Mouse (Mus musculus): ENCODE measurements around the gene Ambra1. TPM values are rescaled to one million over a fixed set of nuclear protein-coding genes. Genes with fewer than 3 reads are reported as not detected.

The Ambra1 gene
- total RNA-seq, 2 experiments from 2014 or later: 55.9 to 56.3 TPM

GRCm38 (mm10) chr2:91958701-91959457 is 228.9 kb downstream of the Ambra1 start:
- intact Hi-C loops (cut with DNase I): no loop called here
- TF ChIP-seq CTCF (IDR thresholded peaks at IDR 0.05): peak; percentile 79
- H3K4me3 ChIP-seq: peak overlapping the region; percentile 4; the same call in 1 of the 2 replicates
- DNase-seq (ENCODE audit: extremely low spot score in 1 of 2, low spot score in 2 of 2): peak in 1 of 2 experiments; percentile 62
- peak overlapping the region; percentile 89 for H3K27ac ChIP-seq

GRCm38 (mm10) chr2:91959544-91960410 is 229.8 kb downstream of the Ambra1 start:
- TF ChIP-seq CTCF (IDR thresholded peaks at IDR 0.05): no peak
- Histone ChIP-seq H3K27ac (peak overlapping the region; percentile 89), H3K4me3 (peak overlapping the region; percentile 26)
- intact Hi-C loops (cut with DNase I): no loop called here
- DNase-seq (ENCODE audit: extremely low spot score in 1 of 2, low spot score in 2 of 2): no peak

GRCm38 (mm10) chr2:91960459-91960858 is 230.5 kb downstream of the Ambra1 start:
- DNase-seq (ENCODE audit: extremely low spot score in 1 of 2, low spot score in 2 of 2): no peak
- TF ChIP-seq CTCF (IDR thresholded peaks at IDR 0.05): no peak
- Histone ChIP-seq H3K4me3 (peak overlapping the region; percentile 19), H3K27ac (peak overlapping the region; percentile 89)
- intact Hi-C loops (cut with DNase I): no loop called here

- no peak for DNase-seq (ENCODE audit: extremely low spot score in 1 of 2, low spot score in 2 of 2)
- intact Hi-C loops (cut with DNase I): loop anchor here (2.0 kb wide), 1 partner anchor 17 kb away; the partner anchor contains the start of gene Gm9821
- Histone ChIP-seq H3K4me3 (peak overlapping the region; percentile 84), H3K27ac (peak overlapping the region; percentile 86)
- TF ChIP-seq CTCF (IDR thresholded peaks at IDR 0.05): no peak
These were observed 232.2 kb downstream of the Ambra1 start for GRCm38 (mm10) chr2:91961901-91962761.

- intact Hi-C loops (cut with DNase I): loop anchor here (2.0 kb wide), 1 partner anchor 18 kb away; the partner anchor contains the start of gene Gm9821
- TF ChIP-seq CTCF (IDR thresholded peaks at IDR 0.05): no peak
These were observed 233.0 kb downstream of the Ambra1 start for GRCm38 (mm10) chr2:91962864-91963401.

GRCm38 (mm10) chr2:91963443-91963932 is 233.6 kb downstream of the Ambra1 start:
- peak; percentile 90 for TF ChIP-seq CTCF (IDR thresholded peaks at IDR 0.05)

More at GRCm38 (mm10) chr2:91962864-91963401, 233.0 kb downstream of the Ambra1 start:
- Histone ChIP-seq H3K27ac (peak overlapping the region; percentile 86), H3K4me3 (peak overlapping the region; percentile 84)
- no peak for DNase-seq (ENCODE audit: extremely low spot score in 1 of 2, low spot score in 2 of 2)

GRCm38 (mm10) chr2:91964610-91965204 is 234.8 kb downstream of the Ambra1 start:
- H3K4me3 ChIP-seq: no peak overlapping the region
- no peak for TF ChIP-seq CTCF (IDR thresholded peaks at IDR 0.05)
- intact Hi-C loops (cut with DNase I): no loop called here
- no peak for DNase-seq (ENCODE audit: extremely low spot score in 1 of 2, low spot score in 2 of 2)
- peak overlapping the region; percentile 9; the same call in 1 of the 2 replicates for H3K27ac ChIP-seq

More at GRCm38 (mm10) chr2:91963443-91963932, 233.6 kb downstream of the Ambra1 start:
- peak; percentile 94 to 98 for DNase-seq (ENCODE audit: extremely low spot score in 1 of 2, low spot score in 2 of 2)
- Histone ChIP-seq H3K4me3 (peak overlapping the region; percentile 84), H3K27ac (peak overlapping the region; percentile 86)
- intact Hi-C loops (cut with DNase I): loop anchor here (2.0 kb wide), 1 partner anchor 19 kb away; the partner anchor contains the start of gene Gm9821

GRCm38 (mm10) chr2:91965417-91965816 is 235.5 kb downstream of the Ambra1 start:
- Histone ChIP-seq H3K4me3 (0 out of 2 replicates have a peak overlapping the region, but pooled peaks have one; percentile 16), H3K27ac (peak overlapping the region; percentile 55; the same call in 1 of the 2 replicates)

GRCm38 (mm10) chr2:91966367-91966766 is 236.4 kb downstream of the Ambra1 start:
- H3K27ac ChIP-seq: no peak overlapping the region
- peak in 1 of 2 experiments; percentile 6 for DNase-seq (ENCODE audit: extremely low spot score in 1 of 2, low spot score in 2 of 2)
- TF ChIP-seq CTCF (IDR thresholded peaks at IDR 0.05): no peak
- intact Hi-C loops (cut with DNase I): no loop called here
- H3K4me3 ChIP-seq: no peak overlapping the region

More at GRCm38 (mm10) chr2:91965417-91965816, 235.5 kb downstream of the Ambra1 start:
- DNase-seq (ENCODE audit: extremely low spot score in 1 of 2, low spot score in 2 of 2): no peak
- no peak for TF ChIP-seq CTCF (IDR thresholded peaks at IDR 0.05)
- intact Hi-C loops (cut with DNase I): no loop called here

- DNase-seq (ENCODE audit: extremely low spot score in 1 of 2, low spot score in 2 of 2): no peak
- no peak overlapping the region for H3K4me3 ChIP-seq
- H3K27ac ChIP-seq: peak overlapping the region; percentile 13
- intact Hi-C loops (cut with DNase I): no loop called here
- TF ChIP-seq CTCF (IDR thresholded peaks at IDR 0.05): no peak
These were observed 238.0 kb downstream of the Ambra1 start for GRCm38 (mm10) chr2:91967962-91968361.

Small RNA genes within 50 kb of the gene (microRNA-seq; reads per million reads assigned to microRNA genes)
- 0.97 to 1.4 reads per million in 2 experiments for gene Mir6999

Other genes with a start within 250 kb of the Ambra1 start
- 100 to 1,000 TPM; 120 to 134 TPM for gene Ckap5, start 203.4 kb upstream of the Ambra1 start, total RNA-seq (2021)
- gene F2, start 93.7 kb upstream of the Ambra1 start, total RNA-seq (2021): under 1 TPM in 1 of 2 experiments, not detected in 1; 0.14 TPM
- 10 to 100 TPM; 11.7 TPM for gene Zfp408, start 80.3 kb upstream of the Ambra1 start, total RNA-seq (2021)
- gene Arhgap1, start 80.3 kb upstream of the Ambra1 start, total RNA-seq (2021): 10 to 100 TPM; 74.2 to 80.4 TPM
- 10 to 100 TPM; 83.7 to 84.1 TPM for gene Atg13, start 19.6 kb upstream of the Ambra1 start, total RNA-seq (2021)
- 1 to 10 TPM; 4.9 to 6.5 TPM for gene Harbi1, start 19.3 kb upstream of the Ambra1 start, total RNA-seq (2021)
- gene Chrm4, start 197.1 kb downstream of the Ambra1 start, total RNA-seq (2021): 10 to 100 TPM; 47.9 to 59.9 TPM
- gene Mdk, start 202.2 kb downstream of the Ambra1 start, total RNA-seq (2021): 10 to 100 TPM; 16.5 to 21.5 TPM
- not detected for gene Gm9821, start 215.6 kb downstream of the Ambra1 start, total RNA-seq (2021)
- gene Dgkz, start 245.7 kb downstream of the Ambra1 start, total RNA-seq (2021): 100 to 1,000 TPM; 553 to 561 TPM